Mouse (Mus musculus): ENCODE measurements around the gene Trap1. TPM values are rescaled to one million over a fixed set of nuclear protein-coding genes. Genes with fewer than 3 reads are reported as not detected.
"Not testable (repeated sequence)": the region's sequence is repeated elsewhere in the genome, so short reads cannot be mapped to it uniquely, and the experiment has no call there.

Gene Trap1
- polyA plus RNA-seq, 1 experiment, result 70.0 TPM

DNA sequence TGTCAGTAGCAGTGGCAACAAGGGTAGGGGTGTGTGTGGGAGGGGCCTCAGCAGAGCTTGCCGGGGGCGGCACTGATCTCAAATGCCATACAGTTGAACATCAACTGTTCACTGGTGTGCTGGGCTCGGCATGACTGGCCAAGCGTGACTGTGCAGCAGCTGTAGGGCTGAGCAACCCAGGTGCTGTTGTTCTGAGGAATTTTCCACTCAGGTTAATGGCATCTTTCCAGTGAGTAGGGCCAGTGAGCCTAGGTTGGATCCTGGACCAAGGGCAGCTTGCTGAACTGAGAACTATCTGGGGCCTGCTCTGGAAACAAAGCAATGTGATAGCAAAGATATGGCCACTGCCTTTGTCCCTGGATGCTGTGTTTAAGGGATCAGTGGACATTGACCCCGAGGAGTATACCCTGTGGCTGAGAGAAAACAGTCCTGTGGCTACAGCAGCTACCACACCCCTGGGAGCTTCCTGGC, 48.2 kb downstream of the Trap1 start:
- no peak overlapping the region for H3K4me3 ChIP-seq (ENCODE audit: control insufficient read depth, low read depth, low read length)
- H3K36me3 ChIP-seq (ENCODE audit: control insufficient read depth, insufficient read depth, low read length), result no peaks in the 10 kb centered on the region
- TF ChIP-seq CTCF (IDR thresholded peaks at IDR 0.05; ENCODE audit: control insufficient read depth, insufficient read depth, insufficient replicate concordance, low read depth, low read length) (no peak), POLR2A (IDR thresholded peaks at IDR 0.05; ENCODE audit: control insufficient read depth, low read depth, low read length) (no peak)
- H3K27ac ChIP-seq (ENCODE audit: control insufficient read depth, insufficient read depth, low read depth, low read length), result no peak overlapping the region
- H3K4me1 ChIP-seq (ENCODE audit: control insufficient read depth, insufficient read depth, low read length), result no peaks in the 10 kb centered on the region
- H3K27me3 ChIP-seq (ENCODE audit: control insufficient read depth, insufficient read depth, low read length), result no peaks in the 10 kb centered on the region

DNA sequence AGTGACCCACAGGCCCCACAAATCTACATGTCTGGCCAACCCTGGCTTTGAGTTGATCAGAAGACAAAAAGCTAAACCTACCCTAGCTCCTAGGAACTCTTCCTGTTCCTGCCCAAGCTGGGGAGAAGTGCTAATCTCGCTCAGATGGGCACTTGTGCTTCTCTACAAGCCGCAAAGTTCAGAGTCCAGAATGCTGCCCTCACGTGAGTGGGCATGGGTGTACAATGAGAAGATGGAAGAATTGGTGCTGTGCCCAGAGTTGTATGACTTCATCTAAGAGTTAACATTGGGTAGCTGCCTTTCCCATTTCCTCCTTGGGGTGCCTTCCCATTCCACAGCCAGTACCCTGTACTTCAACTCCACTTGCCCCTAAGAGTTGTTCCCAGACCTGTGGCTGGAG, 50.4 kb downstream of the Trap1 start:
- Histone ChIP-seq H3K4me1 (ENCODE audit: control insufficient read depth, insufficient read depth, low read length) (no peaks in the 10 kb centered on the region), H3K36me3 (ENCODE audit: control insufficient read depth, insufficient read depth, low read length) (no peaks in the 10 kb centered on the region), H3K27me3 (ENCODE audit: control insufficient read depth, insufficient read depth, low read length) (no peaks in the 10 kb centered on the region), H3K27ac (ENCODE audit: control insufficient read depth, insufficient read depth, low read depth, low read length) (no peak overlapping the region), H3K4me3 (ENCODE audit: control insufficient read depth, low read depth, low read length) (no peak overlapping the region)
- no peak for TF ChIP-seq CTCF (IDR thresholded peaks at IDR 0.05; ENCODE audit: control insufficient read depth, insufficient read depth, insufficient replicate concordance, low read depth, low read length)
- no peak for TF ChIP-seq POLR2A (IDR thresholded peaks at IDR 0.05; ENCODE audit: control insufficient read depth, low read depth, low read length)

DNA sequence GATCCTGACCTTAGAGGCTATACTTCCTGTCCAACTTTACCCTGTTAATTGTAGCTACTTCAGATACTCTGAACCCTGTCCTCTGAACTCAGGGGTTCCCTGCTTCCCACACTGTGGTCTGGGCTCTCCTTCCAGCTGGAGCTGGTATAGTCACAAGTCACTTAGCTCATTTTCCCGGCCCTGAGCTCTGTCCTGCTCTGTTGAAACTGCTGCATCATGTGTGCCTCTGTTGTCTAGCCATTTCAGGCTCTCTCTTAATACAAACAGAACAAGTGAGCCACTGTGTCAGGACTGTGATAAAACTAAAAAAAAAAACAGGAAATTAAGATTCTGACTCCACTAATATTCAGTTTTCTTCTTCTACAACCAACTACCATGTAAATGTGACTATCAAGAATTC, 51.0 kb downstream of the Trap1 start:
- H3K27ac ChIP-seq (ENCODE audit: control insufficient read depth, insufficient read depth, low read depth, low read length), result no peak overlapping the region
- H3K4me1 ChIP-seq (ENCODE audit: control insufficient read depth, insufficient read depth, low read length), result no peaks in the 10 kb centered on the region
- H3K4me3 ChIP-seq (ENCODE audit: control insufficient read depth, low read depth, low read length), result no peak overlapping the region
- TF ChIP-seq POLR2A (IDR thresholded peaks at IDR 0.05; ENCODE audit: control insufficient read depth, low read depth, low read length) (no peak), CTCF (IDR thresholded peaks at IDR 0.05; ENCODE audit: control insufficient read depth, insufficient read depth, insufficient replicate concordance, low read depth, low read length) (no peak)
- H3K36me3 ChIP-seq (ENCODE audit: control insufficient read depth, insufficient read depth, low read length), result no peaks in the 10 kb centered on the region
- H3K27me3 ChIP-seq (ENCODE audit: control insufficient read depth, insufficient read depth, low read length), result no peaks in the 10 kb centered on the region

DNA sequence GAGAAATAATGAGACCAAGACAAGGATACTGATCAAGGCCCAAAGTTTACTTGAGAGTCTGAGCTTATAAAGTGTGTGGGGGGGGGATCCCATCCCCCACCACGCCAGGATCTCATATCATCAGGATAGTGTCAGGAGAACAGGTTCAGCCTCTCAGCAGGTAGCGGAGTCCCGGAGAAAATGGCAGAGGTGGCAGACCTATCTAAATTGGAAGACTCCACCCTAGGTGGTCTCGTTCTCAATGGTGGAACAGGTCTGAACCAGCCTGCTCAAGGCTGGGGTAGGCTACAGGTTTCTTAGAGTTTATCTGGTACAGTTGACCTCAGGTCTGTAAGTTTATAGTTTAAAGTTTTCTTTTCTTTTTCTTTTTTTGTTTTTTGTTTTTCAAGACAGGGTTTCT, 54.9 kb downstream of the Trap1 start:
- Histone ChIP-seq H3K36me3 (ENCODE audit: control insufficient read depth, insufficient read depth, low read length) (no peaks in the 10 kb centered on the region), H3K4me1 (ENCODE audit: control insufficient read depth, insufficient read depth, low read length) (no peaks in the 10 kb centered on the region), H3K27me3 (ENCODE audit: control insufficient read depth, insufficient read depth, low read length) (no peaks in the 10 kb centered on the region), H3K4me3 (ENCODE audit: control insufficient read depth, low read depth, low read length) (no peak overlapping the region), H3K27ac (ENCODE audit: control insufficient read depth, insufficient read depth, low read depth, low read length) (no peak overlapping the region)
- no peak for TF ChIP-seq POLR2A (IDR thresholded peaks at IDR 0.05; ENCODE audit: control insufficient read depth, low read depth, low read length)
- TF ChIP-seq CTCF (IDR thresholded peaks at IDR 0.05; ENCODE audit: control insufficient read depth, insufficient read depth, insufficient replicate concordance, low read depth, low read length), result no peak

DNA sequence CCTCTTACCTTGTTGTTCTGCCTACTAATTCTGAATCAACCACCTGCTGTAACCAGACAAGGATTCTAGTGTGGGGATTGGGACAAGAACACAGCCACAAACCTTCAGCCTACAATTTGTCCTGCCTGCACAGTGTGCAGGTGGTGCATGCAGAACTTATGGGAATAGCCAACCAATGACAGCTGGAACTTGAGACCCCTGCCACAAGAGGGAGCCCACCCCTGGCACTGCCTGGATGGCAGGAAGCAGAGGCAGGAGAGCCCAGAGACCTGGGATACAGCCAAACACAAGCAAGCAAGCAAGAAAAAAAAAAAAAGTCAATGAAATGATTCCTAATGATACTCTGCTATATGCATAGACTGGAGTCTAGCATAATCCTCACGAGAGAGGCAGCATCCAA, 56.4 kb downstream of the Trap1 start:
- no peak overlapping the region for H3K27ac ChIP-seq (ENCODE audit: control insufficient read depth, insufficient read depth, low read depth, low read length)
- TF ChIP-seq CTCF (IDR thresholded peaks at IDR 0.05; ENCODE audit: control insufficient read depth, insufficient read depth, insufficient replicate concordance, low read depth, low read length) (no peak), POLR2A (IDR thresholded peaks at IDR 0.05; ENCODE audit: control insufficient read depth, low read depth, low read length) (no peak)

DNA sequence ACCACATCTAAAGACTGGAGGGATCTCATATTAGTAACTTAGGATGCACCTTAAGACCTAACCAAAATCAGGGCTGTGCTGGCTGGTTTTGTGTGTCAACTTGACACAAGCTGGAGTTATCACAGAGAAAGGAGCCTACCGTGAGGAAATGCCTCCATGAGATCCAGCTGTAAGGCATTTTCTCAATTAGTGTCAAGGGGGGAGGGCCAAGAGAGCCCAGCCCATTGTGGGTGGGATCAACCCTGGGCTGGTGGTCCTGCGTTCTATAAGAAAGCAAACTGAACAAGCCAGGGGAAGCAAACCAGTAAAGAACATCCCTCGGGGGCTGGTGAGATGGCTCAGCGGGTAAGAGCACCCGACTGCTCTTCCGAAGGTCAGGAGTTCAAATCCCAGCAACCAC, 60.2 kb downstream of the Trap1 start:
- not testable (repeated sequence) for H3K4me1 ChIP-seq (ENCODE audit: control insufficient read depth, insufficient read depth, low read length); H3K27me3 ChIP-seq (ENCODE audit: control insufficient read depth, insufficient read depth, low read length); H3K27ac ChIP-seq (ENCODE audit: control insufficient read depth, insufficient read depth, low read depth, low read length); H3K4me3 ChIP-seq (ENCODE audit: control insufficient read depth, low read depth, low read length); H3K36me3 ChIP-seq (ENCODE audit: control insufficient read depth, insufficient read depth, low read length)

More for the DNA sequence above, 56.4 kb downstream of the Trap1 start:
- H3K36me3 ChIP-seq (ENCODE audit: control insufficient read depth, insufficient read depth, low read length), result no peaks in the 10 kb centered on the region
- no peak overlapping the region for H3K4me3 ChIP-seq (ENCODE audit: control insufficient read depth, low read depth, low read length)
- H3K27me3 ChIP-seq (ENCODE audit: control insufficient read depth, insufficient read depth, low read length), result no peaks in the 10 kb centered on the region
- H3K4me1 ChIP-seq (ENCODE audit: control insufficient read depth, insufficient read depth, low read length), result no peaks in the 10 kb centered on the region

DNA sequence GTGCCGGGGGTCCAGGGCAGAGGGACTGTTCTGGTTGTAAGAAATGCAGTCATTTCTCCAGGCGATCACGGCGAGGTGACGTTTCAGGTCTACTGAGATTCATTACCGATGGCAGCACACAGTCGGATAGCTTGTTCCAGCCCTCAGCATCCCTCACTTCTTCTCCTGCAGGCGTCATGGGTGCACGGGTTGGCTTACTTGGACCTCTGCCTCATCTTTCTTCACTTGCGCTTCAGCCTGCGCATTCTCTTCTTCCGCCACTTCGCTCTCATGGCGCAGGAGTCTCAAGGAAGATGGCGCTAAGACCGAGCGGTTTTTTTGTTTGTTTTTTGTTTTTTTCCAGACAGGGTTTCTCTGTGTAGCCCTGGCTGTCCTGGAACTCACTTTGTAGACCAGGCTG, 60.8 kb downstream of the Trap1 start:
- H3K27ac ChIP-seq (ENCODE audit: control insufficient read depth, insufficient read depth, low read depth, low read length); H3K27me3 ChIP-seq (ENCODE audit: control insufficient read depth, insufficient read depth, low read length); H3K4me3 ChIP-seq (ENCODE audit: control insufficient read depth, low read depth, low read length); H3K36me3 ChIP-seq (ENCODE audit: control insufficient read depth, insufficient read depth, low read length); H3K4me1 ChIP-seq (ENCODE audit: control insufficient read depth, insufficient read depth, low read length): not testable (repeated sequence)

DNA sequence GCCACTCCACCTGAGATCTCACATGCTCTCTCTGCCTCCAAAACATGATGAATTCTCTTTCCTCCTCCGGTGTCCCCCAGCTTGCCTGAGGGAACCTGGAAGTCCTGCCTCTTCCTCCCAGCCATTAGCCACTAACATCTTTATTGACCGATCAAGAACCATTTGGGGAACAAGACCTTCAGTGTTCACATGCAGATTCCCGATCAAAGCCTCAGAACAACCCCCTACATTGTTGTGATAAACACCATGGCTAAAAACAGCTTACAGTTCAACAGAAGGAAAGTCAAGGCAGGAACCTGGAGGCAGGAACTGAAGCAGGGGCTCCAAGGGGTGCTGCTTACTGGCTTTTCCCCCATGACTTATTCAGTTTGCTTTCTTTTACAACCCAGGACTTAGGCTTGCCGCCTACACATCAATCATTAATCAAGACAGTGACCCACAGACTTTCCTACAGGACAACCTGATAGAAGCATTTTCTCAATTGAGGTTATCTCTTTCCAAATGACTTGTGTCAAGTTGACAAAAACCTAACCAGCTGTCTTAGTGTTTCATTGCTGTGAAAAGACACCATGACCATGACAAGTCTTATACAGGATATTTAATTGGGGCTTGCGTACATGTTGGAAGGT, 63.5 kb downstream of the Trap1 start:
- Histone ChIP-seq H3K27me3 (ENCODE audit: control insufficient read depth, insufficient read depth, low read length) (no peaks in the 10 kb centered on the region), H3K36me3 (ENCODE audit: control insufficient read depth, insufficient read depth, low read length) (no peaks in the 10 kb centered on the region), H3K4me3 (ENCODE audit: control insufficient read depth, low read depth, low read length) (no peak overlapping the region), H3K27ac (ENCODE audit: control insufficient read depth, insufficient read depth, low read depth, low read length) (no peak overlapping the region), H3K4me1 (ENCODE audit: control insufficient read depth, insufficient read depth, low read length) (no peaks in the 10 kb centered on the region)
- TF ChIP-seq POLR2A (IDR thresholded peaks at IDR 0.05; ENCODE audit: control insufficient read depth, low read depth, low read length), result no peak
- TF ChIP-seq CTCF (IDR thresholded peaks at IDR 0.05; ENCODE audit: control insufficient read depth, insufficient read depth, insufficient replicate concordance, low read depth, low read length), result no peak

Measured in testis, adult 2 months (tissue).